Mouse (Mus musculus) MN1 (cell line): Measurements from ENCODE around the gene Smpd3.
"Not testable (repeated sequence)": the region's sequence is repeated elsewhere in the genome, so short reads cannot be mapped to it uniquely, and the experiment has no call there.

Experiments
- DNase-seq: peaks from one replicate; pipeline ENCODE4 v3.0.0-alpha.2; 2016; ENCODE audit warnings: low spot score

The Smpd3 gene

DNA sequence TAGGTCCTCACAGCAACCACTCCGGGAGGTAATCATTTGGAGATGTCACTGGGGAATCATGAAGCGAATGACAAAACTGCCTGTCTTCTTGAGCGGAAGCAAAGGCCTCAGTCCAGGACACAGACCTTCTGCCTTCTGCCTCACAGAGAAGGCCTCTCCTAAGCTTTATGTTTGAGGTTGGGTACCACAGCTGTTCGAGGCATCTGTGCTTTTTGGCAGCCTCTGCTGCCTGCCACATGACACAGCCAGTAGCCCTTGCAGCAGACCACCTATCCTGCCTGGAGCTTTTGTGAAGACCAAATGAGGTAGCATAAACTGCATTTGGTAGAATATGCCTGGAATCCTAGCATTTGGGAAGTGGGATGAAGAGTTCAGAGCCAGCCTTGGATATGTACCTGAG lies 11.2 kb downstream of the Smpd3 start:
- peak; percentile 30 for DNase-seq

DNA sequence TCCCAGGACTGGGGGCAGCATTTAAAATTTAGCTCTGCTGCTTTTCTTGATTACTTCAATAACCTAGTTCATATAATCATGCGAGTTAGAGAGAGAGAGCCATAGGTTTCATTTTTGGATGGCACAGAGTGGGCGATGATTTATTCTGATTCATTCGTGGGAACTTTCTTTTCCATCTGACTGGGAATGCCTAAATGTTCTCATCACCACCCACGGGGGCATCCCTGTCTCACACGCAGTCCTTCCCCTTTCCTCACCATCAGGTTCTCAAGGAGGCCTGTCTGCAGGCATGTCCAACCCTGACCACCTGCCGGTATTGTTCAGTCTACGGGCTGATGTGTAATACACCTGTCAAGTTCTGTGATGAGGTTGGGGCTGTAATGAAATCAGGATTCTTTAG lies 16.4 kb downstream of the Smpd3 start:
- DNase-seq = no peak

DNA sequence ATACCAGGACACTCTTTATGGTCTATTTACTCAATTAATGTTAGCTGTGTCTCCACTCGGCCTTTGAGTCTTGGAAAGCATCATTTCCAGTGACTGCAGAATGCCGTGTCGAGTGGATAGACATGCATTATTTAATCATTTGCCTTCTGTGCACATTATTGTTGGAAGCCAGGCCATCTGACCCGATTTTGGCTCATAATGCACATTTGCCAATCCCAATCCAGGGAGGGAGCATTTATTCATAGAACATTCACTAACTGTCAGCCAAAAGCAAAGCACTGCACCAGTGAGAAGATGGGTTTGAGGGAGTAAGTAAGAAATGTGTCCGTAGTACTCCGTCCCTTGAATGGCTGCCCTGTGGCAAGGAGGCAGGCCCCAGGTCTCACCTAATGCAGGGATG lies 17.8 kb downstream of the Smpd3 start:
- no peak for DNase-seq

DNA sequence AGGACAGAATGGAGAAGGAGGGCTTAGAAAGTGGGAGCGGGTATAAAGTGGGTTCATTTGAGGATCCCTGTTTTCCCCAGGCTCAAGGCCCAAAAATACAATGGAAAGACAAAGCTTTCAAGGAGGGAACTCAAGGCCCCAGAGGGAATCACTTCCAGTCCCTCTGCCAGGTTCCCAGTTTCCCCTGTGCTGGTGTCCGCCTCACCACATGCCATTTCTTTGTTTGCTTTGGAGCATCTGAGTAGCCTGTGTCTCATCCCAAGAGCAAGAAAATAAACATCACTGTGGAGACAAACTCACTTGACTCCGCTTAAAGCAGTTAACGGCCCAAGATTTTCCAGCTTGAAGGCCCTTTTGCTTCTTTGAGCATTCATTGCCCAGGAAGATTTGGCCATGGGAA lies 20.7 kb downstream of the Smpd3 start:
- no peak for DNase-seq

DNA sequence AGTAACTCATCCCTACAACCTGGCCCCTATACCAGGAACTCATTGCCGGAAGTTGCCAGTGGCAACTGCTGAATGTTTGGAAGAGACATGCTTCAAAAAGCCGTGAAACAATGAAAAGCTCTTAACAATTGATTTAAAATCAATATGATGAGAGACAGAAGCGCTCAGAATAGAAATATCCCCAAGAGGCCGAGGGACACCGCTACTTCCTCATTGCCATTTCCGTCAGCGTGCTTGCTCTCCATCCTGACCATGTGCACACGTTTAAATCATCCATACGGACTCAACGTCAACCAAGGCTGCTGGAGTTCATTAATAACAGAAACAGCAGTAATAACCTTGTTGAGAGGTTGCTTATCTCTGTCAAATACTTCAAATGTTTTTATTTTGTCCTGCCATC lies 21.3 kb downstream of the Smpd3 start:
- no peak for DNase-seq

DNA sequence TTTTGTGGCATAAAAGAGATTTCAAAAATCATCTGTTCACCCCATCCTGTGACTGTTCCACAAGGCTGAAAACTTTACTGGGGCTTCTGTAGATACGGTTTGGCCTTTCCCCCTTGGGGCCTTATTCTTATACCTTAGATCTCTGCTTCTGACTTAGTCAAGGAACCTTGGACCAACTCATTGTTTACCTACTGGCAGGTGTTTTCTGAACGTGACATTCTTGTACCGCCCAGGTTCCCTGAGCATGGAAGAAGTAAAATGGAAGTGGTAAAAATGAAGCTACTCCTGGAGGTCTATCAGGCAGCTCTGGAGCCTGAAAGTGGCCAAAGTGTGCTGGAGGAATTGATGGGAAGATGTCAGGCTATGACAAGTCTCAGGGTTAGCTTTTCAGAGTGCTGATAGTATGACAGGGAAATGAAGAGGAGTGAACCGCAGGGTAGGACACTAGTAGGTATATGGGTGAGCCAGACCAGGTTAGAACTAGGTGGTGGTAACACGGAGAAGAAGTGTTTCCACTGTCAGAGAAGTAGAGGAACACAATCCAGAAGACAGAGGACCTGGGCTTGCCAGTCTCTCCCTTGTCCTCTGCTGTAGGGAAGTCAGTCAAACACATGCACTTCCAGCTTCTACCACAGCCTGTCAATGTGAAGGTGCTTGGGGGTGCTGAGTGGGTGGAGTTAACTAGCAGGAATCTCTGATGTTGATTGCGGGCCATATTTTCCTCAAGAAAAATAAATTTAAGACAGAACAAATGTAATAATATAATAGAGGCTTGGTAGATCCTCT lies 22.2 kb downstream of the Smpd3 start:
- no peak for DNase-seq

DNA sequence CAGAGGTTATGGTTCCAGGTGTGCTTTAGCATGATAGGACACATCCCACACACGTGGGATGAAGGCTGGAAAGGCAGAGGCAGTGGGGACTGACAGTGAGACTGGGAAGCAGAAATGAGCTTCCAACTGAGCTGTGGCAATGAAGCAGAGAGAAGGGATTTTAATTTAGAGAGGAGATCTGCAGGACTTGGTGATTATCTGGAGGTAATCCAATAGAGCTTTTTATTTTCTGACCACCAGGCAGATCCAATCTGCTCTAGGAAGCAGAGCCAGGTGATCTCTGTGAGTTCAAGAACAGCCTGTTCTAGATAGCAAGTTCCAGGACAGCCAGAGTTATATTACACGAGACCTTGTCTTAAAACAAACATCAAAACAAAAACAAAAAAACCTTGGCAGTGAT lies 24.0 kb downstream of the Smpd3 start:
- no peak for DNase-seq

DNA sequence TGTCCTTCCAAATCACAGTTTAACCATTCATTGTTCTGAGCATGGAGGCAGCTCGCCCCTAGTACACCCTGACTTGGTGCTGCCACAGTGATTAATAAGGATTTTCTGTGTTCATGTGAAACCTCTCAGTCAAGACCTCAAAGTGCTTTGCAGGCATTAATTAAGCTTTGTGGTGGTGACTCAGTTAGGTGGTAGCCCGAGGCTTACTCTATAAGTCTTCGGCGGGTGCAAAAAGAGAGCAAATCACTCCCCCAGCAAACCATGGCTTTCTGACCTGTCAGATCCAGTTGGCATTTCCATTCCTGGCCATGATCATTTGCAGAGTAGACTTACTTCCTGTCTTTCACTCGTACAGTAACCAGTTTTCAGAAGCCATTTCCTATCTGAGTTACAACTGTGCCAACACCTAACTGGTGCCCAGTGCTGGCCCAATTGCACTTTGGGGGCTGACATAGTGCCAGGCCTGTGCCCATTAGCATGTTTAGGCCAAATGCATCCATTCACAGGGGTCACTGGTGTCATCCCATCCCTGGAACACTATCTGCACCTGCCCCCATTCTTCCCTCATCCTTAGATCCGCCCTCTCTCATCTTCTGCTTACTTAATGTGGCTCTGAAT lies 24.6 kb downstream of the Smpd3 start:
- no peak for DNase-seq

DNA sequence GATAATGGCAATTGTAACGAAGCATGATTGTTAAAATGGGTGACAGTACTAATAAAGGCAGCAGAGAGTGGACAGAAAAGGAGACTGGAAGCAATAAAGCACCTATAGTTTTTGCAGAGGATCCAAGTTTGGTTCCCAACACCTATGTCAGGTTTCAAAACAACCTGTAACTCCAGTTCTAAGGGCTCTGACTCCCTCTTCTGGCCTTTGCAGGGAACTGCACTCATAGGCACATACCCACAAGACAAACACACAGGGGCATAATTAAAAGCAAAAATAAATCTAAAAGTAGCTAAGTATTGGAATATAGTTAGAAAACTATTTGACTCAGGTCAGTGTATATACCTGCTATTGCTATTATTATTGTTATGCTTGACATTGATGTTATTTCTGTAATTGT lies 25.8 kb downstream of the Smpd3 start:
- DNase-seq = no peak

DNA sequence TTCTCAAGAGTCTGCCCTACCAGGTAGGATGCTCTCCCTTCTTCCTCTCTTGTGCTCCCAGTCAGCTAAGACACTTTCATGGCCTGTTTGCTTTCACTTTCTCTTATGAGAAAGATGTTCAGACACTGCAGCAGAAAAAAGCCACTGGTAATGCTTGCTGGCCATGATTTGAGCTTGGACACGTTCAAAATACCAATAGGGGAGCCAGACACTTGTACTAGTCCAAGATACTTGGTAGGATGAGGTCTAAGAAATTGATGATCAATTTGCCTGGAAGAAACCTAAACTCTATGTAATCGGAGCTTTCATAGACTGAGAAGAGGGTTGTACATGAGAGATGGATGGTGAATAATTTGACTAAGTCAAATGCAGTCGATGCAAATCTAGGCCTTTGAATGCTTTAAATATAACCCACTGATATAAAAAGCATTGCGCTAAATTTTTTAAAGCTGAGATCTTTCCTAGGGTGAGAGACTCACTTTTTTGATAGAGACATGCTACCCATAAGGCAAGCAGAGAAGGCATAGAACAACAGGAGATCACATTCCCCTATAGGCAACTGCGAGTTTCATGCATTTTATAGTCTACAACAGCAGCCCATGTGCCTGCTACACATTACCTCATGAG lies 27.6 kb downstream of the Smpd3 start:
- DNase-seq = no peak

DNA sequence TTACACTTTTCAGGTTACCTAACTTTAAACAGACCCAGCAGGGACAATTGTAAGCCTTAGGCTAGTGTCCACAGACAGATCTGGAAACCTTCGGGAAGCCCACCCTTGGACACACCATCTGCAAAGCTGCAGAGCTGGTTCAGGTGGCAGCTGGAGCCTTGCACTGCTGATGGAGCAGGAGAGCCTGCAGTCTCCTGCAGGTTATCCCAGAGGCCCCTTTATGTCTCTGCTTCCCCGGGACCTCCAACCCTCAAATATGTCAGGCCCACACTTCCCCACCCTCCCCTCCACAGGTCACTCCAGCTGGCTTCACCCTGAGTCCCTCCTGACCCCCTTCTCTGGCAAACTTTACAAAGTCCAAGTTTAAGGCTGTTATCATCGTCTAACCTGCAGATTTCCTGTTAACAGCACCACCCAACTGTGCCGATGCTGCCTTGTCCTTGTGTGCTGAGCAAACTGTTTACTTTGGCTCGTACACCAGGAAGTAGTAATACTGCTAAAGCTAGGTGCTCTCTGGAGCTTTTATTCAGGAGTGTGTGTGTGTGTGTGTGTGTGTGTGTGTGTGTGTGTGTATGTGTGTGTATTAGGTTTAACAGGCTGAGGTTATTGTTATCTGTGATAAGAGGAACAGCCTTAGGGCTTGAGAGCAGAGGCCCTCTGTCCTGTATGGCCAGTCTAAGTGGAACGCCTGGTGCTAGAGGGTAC lies 29.6 kb downstream of the Smpd3 start:
- DNase-seq = not testable (repeated sequence)

DNA sequence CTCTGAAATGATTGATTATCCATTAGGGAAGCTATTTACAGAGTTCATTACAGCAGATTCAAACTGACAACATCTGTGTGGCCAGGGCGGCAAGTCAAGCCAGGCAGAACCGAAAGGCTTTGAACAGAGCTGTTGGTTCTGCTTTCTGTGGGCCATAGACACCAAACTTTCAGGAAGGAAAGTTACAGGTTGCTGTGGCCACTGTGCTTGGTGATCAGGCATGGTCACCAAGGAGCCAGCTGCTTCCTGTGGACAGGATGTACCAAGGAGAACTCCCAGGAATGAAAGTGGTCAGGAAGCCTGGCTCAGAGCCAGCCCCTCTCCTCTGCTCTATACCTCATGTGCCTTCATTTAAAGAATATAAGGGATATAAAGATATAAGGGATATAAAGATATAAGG lies 30.2 kb downstream of the Smpd3 start:
- DNase-seq = no peak

DNA sequence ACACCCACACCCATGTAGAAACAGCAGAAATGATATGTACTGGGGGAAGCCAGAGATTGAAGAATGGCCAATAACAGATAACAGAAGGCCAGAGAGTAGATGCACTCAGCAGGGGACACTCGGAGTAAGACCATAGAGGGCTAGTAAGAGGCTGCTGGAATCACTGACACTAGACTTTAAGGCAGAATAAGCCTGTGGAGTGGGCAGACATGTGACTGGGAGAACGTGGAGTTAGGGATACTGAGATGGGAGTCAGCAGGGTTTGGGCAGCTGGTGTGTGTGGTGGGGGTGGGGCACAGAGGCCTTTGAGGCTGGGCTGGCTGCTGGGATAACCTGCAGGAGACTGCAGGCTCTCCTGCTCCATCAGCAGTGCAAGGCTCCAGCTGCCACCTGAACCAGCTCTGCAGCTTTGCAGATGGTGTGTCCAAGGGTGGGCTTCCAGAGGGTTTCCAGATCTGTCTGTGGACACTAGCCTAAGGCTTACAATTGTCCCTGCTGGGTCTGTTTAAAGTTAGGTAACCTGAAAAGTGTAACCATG lies 31.0 kb downstream of the Smpd3 start:
- DNase-seq = not testable (repeated sequence)

DNA sequence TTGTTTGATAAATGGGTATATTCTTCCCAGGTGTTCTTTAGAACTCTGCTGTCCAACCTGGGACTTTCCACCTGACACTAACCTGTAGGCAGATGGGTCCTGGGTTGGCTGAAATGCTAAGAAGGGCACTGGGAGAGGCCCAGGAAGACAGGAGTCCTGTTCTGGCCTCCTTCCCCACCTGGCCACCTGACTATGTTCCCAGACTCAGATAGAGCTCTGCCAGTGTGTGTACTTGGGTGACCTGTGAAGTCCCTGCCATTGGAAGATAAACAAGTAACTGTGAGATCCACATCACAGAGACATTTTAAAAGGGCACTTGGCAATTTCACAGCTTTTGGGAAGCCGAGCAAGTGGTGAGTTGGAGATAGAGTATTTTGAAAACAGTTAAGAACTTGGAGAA lies 31.7 kb downstream of the Smpd3 start:
- DNase-seq = no peak

DNA sequence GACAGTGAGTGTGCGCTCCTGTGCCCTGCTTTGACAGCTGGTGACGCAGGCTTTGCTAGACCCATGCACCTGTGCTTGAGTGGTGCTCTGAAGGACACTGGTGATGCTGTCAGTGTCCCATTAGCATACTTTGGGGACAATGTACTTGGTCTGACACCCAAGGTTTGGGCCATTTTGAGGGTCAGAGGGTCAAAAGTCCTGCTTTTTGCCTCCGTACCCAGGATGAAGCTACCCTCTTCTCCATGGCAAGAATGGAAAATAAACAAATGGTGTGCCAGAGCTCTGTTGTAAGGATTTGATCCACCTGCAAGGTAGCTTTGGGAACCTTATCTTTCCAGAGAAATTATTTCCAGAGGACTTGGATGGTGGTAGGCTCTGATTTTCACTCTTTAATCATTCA lies 32.5 kb downstream of the Smpd3 start:
- no peak for DNase-seq

DNA sequence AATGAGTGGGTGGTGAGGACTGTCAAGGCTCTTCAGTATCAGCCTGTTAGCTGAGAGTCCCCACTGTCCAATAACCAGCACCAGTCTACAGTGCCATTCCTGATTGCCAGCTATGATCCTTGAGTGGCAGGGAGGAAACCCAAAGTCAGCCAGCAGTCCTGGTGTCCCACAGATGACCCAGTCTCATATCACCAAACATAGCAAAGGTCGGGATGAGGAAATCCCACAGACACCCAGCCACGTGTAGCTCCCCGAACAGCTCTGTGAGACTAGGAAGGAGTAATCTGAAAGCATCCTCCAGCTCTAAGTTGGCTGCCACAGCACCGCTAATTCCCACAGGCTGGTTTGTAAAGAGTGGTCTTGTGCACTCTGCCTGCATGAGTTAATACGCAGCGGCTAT lies 33.5 kb downstream of the Smpd3 start:
- no peak for DNase-seq

DNA sequence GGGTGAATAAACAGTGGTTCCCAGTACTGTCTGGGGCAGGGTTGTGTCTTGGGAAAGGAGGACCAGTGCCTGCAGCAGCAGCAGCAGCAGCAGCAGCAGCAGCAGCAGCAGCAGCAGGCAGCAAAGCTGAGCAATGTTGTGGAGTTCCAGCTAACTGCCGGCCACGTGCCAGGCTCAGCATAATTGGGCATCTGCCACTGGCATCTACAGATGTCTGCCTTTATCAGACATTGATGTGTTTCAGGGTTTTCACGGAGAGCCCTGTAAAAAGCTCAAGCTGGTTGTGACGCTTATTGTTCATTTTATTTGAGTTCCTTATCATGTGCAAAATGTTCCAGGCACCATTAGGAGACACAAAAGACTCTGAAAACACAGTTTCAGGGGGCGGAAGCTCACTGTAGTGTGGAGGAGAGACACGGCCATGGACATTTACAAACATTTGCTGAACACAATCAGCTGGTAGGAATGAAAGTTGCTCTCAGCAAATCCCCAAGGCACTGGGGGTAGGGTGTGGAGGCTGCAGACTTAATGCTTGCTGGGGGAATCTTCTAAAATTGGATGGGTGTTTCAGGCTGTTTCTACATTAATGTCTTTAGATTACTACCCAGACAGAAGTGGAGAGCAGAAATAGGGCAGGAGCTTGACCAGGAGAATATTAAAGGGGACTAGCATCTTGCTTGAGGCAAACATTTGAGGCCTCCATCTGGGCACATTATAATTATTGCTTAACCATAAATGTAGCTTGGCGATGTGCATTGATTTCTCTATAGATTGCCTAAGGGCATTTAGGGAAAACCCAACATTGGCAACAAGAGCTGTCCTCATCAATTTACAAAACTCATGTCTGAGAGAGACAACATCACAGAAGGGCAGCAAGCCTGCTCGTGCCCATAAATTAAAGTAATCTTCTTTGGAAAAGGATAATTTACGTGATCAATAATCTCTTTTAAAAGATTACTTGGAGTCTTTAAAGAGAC lies 36.8 kb downstream of the Smpd3 start:
- DNase-seq = peak; percentile 88

DNA sequence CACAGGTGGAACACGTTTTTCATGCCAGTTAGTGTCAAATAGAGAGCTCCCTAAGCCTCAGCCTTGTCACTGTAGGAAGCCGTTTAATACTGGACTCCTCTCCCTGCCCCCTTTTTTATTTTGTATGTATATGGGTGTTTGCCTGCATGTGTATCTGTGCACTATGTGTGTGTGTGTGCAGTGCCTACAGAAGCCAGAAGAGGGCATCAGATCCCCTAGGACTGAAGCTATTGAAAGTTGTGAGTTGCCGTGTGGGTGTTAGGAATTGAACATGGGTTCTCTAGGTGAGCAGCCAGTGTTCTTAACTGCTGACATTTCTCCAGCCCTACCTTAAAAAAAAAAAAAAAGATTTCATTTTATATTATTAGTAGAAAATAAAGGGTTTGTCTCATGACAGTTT lies 38.1 kb downstream of the Smpd3 start:
- no peak for DNase-seq

DNA sequence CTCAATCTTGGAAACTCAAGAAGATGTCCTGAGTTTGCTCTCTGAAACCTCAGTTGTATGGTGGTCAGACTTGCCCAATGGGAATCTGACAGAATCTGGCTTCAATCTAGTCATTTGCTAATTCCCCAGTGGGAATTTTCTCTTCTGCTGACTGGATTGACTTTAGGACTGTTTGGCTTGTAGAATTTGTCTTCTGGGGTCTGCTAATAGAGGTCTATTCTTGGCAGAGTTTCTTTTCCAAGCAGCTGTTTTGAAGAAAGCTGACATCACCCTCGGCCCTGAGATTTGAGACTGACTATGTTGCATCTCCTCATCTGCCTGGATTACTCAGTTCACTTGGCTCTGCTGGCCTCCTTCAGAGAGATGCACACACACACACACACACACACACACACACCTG lies 38.9 kb downstream of the Smpd3 start:
- no peak for DNase-seq

DNA sequence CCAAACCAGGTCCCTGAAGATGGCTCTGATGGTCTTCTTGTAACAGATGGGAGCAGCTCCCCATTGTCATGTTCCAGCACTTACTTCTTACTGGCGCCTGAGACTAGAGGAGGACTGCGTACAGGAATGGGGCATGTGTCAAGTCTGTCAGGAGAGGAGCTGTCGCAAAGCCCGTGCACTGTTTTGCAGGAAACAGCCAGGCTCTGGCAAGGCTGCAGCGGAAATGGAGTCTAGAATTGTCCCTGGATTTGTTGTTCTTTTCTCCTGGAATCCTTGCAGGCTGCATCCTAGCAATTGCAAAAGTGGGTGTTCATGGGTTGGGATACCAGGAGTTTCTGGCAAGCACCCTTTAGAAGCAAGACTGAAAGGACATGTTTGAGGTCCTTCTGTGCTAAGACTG lies 39.5 kb downstream of the Smpd3 start:
- no peak for DNase-seq
